Mouse (Mus musculus) skeletal muscle tissue, adult 2 months (tissue): ENCODE data around the gene Dqx1.

Experiments used
- DNase-seq: peaks from one replicate; pipeline ENCODE4 v3.0.0-alpha.2; 2012; ENCODE audit warnings: low read depth, low spot score

Dqx1 gene

GRCm38 (mm10) chr6:83033249-83034185 is 24.1 kb upstream of the Dqx1 start, which contains the start of the genes Dok1 and Loxl3:
Gene Dok1 (minus strand): TSS chr6:83033471.
Gene Loxl3 (plus strand): TSS chr6:83034173.
- peak; percentile 62 for DNase-seq

GRCm38 (mm10) chr6:83034463-83035055 is 23.1 kb upstream of the Dqx1 start:
- no peak for DNase-seq

- no peak for DNase-seq
Measured at GRCm38 (mm10) chr6:83037188-83037587, 20.5 kb upstream of the Dqx1 start.

- DNase-seq, result peak; percentile 88
Measured at GRCm38 (mm10) chr6:83038496-83039012, 19.1 kb upstream of the Dqx1 start.

GRCm38 (mm10) chr6:83040601-83041000 is 17.0 kb upstream of the Dqx1 start:
- DNase-seq, result no peak

- DNase-seq, result no peak
Measured at GRCm38 (mm10) chr6:83043561-83043960, 14.1 kb upstream of the Dqx1 start.

- DNase-seq, result no peak
Measured at GRCm38 (mm10) chr6:83043993-83044392, 13.7 kb upstream of the Dqx1 start.

GRCm38 (mm10) chr6:83044742-83045141 is 12.9 kb upstream of the Dqx1 start:
- DNase-seq, result no peak

GRCm38 (mm10) chr6:83049367-83049766 is 8.3 kb upstream of the Dqx1 start:
- no peak for DNase-seq

GRCm38 (mm10) chr6:83053136-83053960 is 4.3 kb upstream of the Dqx1 start:
- DNase-seq, result no peak

- peak; percentile 99 for DNase-seq
Measured at GRCm38 (mm10) chr6:83054074-83054851, 3.4 kb upstream of the Dqx1 start, which contains the start of gene Aup1. Gene Aup1 (plus strand): TSS chr6:83054521.

GRCm38 (mm10) chr6:83054871-83055431 is 2.7 kb upstream of the Dqx1 start, which contains the start of gene Htra2:
Gene Htra2 (minus strand): TSS chr6:83055273.
- no peak for DNase-seq

- no peak for DNase-seq
Measured at GRCm38 (mm10) chr6:83058725-83059124, 1.1 kb downstream of the Dqx1 start.

GRCm38 (mm10) chr6:83065995-83066394 is 8.4 kb downstream of the Dqx1 start:
- DNase-seq, result no peak

- DNase-seq, result no peak
Measured at GRCm38 (mm10) chr6:83066441-83066840, 8.8 kb downstream of the Dqx1 start.

- no peak for DNase-seq
Measured at GRCm38 (mm10) chr6:83068221-83068620, 10.6 kb downstream of the Dqx1 start.

- no peak for DNase-seq
Measured at GRCm38 (mm10) chr6:83068706-83069487, 11.3 kb downstream of the Dqx1 start.

GRCm38 (mm10) chr6:83069488-83070246 is 12.0 kb downstream of the Dqx1 start:
- DNase-seq, result no peak

- no peak for DNase-seq
Measured at GRCm38 (mm10) chr6:83070247-83070310, 12.4 kb downstream of the Dqx1 start, which contains the start of gene Tlx2. Gene Tlx2 (minus strand): TSS chr6:83070293.
